Mouse (Mus musculus) lung, adult 2 months (tissue): Measurements from ENCODE around the gene Rpl41.

Source experiments
- CTCF ChIP-seq: fragments of 200-500 bp; IDR thresholded peaks from 2 replicates; pipeline ENCODE4 v1.5.1; 2011; ENCODE audit warnings: mild to moderate bottlenecking, low read length, control low read depth; ENCODE audit not compliant: insufficient read depth
- POLR2A ChIP-seq: fragments of 200-500 bp; IDR thresholded peaks from 2 replicates; pipeline ENCODE4 v1.6.1; 2011; ENCODE audit warnings: low read depth, mild to moderate bottlenecking, control low read depth, low read length, borderline replicate concordance; ENCODE audit errors: extremely low read depth

- TF ChIP-seq CTCF (no peak), POLR2A (no peak)
Observed at GRCm38 (mm10) chr10:128509831-128510230, 39.3 kb downstream of the Rpl41 start.
